Mouse (Mus musculus): ENCODE measurements at regions not wholly inside any gene's neighbourhood (a gene's known extent, or its start where the extent isn't known, plus 50 kb on each side); places are given as distances from the start of the nearest gene placed in this dataset.

DNA sequence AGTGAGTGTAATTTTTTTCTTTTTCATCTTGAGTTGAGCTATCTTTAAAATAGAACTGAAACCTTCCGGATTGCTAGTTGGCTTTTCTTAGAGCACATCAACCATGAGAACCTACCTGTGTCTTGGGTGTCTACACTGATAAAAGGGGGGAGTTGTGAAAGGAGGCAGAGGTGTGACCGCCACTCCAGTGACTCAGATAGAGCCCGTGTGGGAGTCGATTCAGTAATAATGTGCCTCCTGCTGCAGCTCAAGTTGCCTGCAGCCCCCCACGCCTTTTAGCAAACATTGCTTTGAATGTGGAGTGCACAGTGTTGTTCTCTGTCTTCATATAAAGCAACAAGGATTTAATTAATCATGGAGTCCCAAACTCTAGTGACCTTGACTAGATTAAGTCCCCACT lies 162.6 kb downstream of the Kcnrg start:
- TF ChIP-seq CTCF (IDR thresholded peaks at IDR 0.05; ENCODE audit: low read depth) (no peak), EP300 (optimal IDR thresholded peaks at IDR 0.05) (no peak)

All from stomach, postnatal 0 days (tissue).